Mouse (Mus musculus) CD4-positive, CD25-positive, alpha-beta regulatory T cell, adult 4 months (primary cell): ENCODE data around the gene Slc7a14. TPM values are rescaled to one million over a fixed set of nuclear protein-coding genes. Genes with fewer than 3 reads are reported as not detected.
"Not testable (repeated sequence)": the region's sequence is repeated elsewhere in the genome, so short reads cannot be mapped to it uniquely, and the experiment has no call there.

Experiments used
- ATAC-seq: one replicate; pipeline ENCODE4 v1.8.0; 2017
- polyA plus RNA-seq, 2 experiments: library from polyadenylated mRNA; unstranded; fragments of 100-300 nt; shearing (Covaris generic); gene quantifications; one replicate each; pipeline ENCODE4 v1.2.1; 2017

Gene Slc7a14
- not detected for polyA plus RNA-seq

DNA sequence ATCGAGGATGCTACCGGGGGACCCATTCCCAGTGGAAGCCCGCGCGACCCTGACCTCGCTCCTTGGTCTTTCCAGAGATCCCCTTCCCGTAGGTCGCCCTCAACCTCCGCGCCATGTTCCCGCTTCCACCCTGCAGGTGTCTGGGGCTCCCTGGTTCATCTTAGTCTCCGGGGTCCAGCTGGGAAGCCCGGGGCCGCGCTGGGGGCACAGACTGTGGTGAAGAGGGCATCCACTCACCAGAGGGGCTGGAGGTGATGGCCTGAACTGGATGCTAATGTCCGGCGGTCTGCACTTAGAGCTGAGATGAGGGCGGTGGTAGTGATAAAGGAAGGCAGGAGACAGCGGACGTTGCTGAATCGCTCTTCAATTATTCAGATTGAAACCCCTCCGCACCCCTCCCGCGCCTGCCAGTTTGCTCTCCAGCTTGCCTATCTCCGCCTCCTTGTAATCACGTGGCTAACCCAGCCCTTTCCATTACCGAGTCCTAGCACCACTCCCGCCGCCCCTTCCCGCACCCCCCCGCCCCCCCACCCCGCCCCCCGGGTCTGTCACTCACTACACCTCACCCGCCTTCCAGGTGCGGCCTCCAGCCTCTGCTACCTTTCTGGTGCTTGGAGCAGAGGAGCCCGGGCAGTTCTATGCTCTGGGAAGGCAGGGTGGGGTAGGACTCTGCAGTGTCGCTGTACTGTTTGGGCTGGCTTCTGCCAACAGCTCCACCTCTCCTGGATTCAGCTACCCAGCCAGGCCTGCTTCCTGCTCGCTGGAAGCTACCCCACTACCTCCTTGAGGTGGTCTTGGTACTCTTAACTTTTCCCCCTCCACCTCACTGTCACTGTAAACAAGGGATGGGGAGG, at the start of gene Slc7a14:
Gene Slc7a14 (minus strand): TSS at position 445 of the 854 bp plus-strand sequence.
- ATAC-seq = no peak

DNA sequence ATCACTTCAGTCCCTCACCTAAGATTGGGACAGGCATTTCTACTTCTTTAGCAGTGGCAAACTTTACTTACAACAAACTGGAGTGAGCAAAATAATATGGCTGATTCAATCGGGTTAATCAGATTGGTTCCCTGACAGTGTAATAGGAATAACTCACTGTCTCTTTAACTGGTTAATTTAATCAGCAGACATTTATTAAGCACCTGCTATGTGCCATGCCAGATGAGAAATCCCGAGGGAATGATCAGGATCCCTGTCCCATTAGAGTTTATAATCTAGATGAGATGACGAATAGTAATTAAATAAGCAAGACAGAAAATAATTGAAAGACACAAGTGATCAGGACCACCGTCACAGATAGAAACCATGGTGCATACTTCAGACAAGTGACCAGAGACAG, 36.4 kb upstream of the Slc7a14 start:
- no peak for ATAC-seq

DNA sequence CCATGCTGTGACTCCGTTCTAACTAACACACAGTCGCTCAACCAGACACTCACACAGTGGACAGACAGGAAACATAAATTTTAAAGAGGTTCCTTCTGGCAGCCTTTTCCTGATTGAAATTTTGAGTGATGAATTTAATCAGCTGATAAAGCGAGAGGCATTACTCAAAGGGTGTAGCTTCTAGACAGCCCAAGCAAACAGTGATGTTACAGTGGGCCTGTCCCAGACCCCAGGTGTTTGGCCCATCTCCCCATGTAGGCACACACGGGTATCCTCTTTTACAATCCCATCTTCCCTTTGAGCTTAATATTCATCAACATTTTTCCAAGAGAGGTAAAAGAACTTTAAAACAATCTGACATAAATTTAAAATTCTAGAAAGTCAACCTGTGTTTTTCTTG, 35.6 kb upstream of the Slc7a14 start:
- ATAC-seq = no peak

DNA sequence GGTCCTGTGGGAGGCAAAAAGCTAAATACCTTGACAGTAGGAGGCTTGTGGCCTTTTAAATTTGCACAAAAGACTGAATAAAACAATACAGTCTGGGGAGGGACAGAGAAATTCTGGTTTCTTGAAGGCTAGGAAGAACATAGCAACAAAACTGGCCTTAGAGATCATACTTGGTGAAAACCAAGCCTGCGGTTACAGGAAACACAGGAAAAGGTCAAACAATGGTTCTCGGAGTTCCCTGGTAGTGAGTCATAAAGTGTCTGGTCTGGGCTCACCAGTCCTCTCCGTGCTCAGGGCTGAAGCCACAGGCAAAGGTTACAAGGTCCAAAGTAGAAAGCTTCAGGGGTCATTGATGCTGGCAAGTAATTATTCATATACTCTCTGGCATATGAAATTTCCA, 29.1 kb upstream of the Slc7a14 start:
- ATAC-seq = no peak

DNA sequence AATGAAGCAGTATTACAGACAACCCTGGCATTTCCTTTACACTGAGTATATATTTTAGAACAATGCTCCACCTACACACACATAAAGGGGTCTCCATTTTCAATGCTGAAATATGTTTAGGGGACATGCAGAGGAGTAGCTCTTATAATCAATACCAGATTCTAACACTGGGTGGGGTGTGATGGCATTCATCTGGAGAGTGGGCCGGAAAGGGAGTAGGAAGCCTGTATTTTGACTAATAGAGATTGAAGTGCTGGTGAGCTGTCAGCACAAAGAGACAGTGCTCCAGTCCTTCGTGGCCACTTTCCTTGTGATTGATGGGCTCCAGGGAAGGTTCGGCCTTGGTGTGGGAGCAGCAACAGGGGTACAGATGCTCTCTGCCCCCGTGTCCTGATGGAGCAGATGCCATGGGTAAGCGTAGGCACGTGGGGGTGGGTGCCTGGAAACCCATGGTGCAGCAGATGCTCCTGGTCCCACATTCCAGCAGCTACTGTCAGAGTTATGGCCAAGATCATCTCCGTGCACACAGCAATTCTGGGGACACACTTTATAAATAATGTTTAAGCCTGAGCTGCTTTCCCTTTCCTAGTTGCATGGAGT, 18.2 kb upstream of the Slc7a14 start:
- no peak for ATAC-seq

DNA sequence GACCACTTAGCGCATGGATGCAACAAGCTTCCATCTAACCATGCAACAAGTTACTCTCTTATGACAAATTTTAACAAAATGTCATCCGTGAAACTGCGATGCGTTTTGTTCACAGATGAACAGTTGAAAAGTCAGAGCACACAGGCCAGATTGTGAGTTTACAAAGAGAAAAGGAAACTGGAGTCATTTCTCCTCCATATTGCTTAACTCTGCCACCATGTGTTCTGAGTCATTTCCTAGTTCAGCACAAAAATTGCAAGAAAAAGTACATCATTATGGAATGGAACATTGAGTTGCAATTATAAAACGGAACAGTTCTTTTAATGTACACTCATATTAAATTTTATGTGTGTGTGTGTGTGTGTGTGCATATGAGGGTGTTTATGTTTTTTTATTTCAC, 17.6 kb upstream of the Slc7a14 start:
- no peak for ATAC-seq

DNA sequence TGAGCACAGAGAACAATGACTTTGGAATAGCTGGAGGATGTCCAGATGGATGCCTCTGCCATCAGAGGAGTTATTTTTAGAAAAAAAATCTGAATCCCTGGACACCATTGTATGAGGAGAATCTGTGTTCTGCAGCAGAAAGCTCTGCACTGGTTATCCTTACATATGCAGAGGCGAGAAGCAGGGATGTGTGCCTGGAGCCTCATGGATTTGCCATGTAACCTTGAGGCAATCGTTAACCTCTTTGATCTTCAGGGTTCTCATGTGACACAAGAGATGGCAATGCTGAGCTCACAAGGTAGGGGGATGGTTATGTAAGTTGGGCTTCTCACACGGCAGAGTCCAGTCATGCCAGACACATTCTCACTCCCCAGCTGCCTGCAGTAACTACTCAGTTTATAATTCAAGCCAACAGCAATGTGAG, 14.1 kb upstream of the Slc7a14 start:
- no peak for ATAC-seq

DNA sequence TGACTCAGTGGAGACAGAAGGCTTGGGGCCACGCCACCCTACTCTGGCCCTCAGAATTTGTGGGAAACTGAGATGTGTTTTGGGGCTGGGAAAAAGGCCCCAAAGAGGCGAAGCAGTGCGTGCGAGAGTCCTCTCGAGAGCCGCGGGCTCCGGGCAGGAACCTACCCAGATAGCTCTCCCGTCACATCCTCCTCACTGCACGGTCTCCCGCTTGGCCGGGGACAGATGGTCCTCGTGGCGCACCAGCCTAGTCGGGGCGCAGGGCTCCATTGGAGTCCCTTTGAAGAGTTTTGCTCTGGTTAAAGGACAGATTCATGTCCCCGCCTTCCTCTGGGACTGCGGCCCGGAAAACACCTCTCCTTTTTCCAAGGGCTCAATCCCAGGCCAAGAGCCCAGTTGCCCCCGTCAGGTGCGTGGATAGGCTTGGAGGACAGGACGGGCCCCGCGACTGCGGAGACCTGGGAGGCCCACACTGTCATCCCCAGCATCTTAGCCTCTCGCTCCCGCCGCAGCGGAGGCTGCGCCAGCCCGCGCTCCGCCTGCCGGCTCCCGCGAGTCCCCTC, 726 bp downstream of the Slc7a14 start:
- ATAC-seq = no peak

DNA sequence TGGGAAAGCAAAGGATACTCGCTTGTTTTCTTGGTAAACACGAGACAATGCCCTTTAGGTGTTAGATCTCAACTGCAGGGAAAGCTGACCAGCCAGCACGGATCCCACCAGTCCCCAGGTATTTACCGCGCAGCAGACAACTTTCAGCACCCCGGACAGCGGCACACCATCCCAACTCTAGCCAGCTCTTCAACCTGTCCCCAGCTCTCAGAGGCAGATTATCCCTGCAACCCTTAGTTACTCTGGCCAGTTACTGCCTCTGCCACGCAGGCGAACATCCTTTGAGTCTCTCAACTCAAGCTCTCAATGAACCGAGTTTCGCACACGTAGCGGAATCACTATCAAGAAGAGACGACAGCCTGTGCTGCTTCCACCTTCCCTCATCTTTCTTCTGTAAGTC, 1.3 kb downstream of the Slc7a14 start:
- no peak for ATAC-seq

DNA sequence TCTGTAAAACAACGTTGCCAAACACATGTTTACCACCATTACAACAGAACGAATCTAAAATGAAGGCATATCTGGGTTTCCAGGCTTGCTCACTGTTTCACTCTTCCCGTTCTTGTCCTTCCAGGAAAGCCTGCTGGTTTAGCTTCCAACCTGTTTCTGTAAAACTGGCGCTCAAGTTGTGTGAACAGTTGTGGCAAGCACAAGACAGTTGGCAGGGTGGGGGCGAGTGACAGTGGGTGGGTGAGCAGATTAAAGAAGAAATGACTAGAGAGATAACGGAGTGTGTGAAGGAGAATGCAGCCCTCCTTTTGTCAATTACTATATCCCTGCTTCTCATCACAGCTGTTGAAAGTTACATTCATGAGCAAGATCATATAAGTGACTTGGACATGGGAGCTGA, 2.2 kb downstream of the Slc7a14 start:
- ATAC-seq = no peak

DNA sequence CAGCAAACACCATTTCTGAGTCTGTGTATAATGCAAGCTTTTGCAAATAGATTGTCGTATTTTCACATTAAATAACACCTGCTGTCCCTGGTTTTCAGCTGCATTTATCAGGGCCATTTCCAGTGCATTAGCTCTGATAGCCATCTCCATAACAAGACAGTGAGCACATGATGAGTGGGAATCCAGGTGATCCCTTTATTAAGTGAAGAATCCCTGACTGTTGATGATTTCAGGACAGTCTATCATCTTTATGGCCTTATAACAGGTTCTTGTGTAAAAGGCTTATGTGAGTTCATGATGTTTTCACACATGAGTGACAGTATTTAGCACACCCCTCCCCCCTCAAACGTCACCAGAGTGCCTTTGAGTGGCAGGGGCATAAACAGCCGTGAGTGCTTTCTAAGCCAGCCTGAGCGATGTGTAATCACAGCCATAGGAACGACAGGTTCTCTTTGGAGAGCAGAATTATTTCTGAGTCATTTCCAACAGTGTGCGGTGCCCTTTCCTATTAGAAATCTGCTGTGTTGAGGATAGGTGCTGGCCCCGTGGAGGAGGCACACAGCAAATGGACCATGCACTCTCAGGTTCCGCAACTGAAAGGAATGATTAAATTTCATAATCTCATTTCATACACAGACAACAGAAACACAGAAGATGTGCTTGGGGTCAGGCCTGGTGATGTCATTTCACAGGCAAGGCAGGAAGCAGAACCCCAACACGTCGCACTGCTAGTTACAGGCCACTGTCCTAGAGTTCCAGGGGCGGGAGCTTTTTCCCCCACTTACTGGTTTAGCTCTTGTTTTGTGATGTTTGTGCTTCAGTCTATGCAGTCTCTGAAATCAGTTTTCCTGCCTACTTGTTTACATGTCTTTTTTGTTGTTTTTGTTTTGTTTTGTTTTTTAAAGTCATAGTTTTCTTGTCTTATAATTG, 18.2 kb downstream of the Slc7a14 start:
- ATAC-seq = no peak

DNA sequence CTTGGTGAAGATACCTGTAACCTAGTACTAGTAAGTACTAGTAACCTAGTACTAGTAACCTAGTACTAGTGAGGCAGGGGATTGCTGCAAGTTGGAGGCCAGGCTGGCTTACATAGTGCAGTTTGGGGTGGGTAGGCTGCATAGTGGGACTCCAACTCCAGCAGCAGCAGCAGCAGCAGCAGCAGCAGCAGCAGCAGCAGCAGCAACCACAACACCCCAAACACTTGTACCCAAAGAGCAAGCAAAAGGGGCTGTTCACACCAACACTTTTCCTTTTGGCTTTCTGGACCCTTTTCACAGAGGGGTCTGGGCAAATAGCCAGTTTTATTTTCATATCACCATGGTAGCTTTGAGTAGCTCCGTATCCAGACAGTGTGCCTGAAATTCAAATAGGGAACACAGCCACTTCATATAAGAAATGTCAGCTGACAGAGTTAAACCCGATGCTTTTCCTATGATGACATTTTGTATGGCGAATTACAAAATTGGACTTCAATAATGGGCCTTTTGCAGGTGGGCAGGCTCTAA, 22.7 kb downstream of the Slc7a14 start:
- ATAC-seq = no peak

DNA sequence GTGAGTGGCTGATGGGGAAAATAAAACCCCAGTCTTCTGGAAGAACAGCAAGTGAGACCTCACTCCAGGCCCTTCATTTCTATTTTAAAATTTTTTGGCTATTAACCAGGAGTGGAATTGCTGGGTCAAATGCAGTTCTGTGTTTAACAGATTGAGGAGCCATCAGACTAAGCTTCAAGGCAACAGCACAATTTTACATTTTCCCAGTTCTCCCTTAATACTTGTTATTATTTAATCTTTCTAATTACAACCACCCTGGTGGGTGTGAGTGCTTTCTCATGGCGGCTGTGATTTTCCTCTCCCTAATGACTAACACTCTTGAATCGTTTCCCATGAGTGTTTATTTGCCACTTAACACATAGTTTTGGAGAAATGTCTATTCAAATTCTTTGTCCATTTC, 29.1 kb downstream of the Slc7a14 start:
- no peak for ATAC-seq

DNA sequence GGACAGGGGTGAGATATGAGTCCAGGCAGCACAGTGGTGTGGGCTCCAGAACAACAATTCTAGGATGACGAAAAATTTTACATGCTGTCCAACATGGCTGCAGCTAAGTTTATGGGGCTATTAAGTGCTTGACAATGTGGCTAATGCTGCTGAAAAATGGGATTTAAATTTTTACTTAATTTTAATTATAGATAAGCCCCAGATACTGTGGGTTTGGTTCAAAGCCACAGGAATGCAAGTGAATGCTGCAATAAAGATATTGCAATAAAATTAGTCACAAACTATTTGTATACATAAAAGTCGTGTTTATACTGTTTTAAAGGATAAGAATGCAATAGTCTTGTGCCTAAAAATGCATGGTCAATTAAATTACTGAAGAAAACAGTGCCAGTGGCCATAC, 35.3 kb downstream of the Slc7a14 start:
- ATAC-seq = no peak

DNA sequence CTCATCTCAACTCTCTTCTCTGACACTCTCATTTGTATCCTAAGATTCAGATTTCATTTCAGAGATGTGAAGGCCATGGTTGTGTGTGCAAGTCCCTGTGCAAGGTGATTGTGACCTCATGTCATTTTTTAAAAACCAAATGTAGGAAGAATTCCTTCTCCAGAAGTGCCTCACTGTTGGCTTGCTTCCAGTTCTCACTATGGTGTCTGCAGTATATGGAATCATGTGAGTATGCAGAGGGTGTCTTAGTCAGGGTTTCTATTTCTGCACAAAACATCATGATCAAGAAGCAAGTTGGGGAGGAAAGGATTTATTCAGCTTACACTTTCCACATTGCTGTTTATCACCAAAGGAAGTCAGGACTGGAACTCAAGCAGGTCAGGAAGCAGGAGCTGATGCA, 36.9 kb downstream of the Slc7a14 start:
- not testable (repeated sequence) for ATAC-seq

DNA sequence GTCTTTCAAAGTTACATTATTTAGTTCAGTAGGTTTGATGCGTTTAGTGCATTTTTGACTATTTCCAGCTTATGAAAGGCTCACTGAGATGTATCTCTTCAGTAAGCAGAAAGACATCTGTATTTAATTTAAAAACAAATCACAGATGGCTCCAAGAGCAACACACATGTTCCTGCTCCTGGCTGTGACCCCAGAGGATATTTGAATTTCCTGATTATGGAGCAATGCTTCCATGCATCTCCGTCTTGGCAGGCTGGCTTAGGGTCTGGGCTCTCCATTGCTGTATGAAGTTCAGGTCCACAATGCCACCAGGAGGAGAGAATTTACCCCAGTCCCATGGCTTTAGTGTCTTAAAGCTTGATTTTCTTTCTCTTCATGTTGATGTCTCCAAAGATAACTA, 37.5 kb downstream of the Slc7a14 start:
- ATAC-seq = no peak

DNA sequence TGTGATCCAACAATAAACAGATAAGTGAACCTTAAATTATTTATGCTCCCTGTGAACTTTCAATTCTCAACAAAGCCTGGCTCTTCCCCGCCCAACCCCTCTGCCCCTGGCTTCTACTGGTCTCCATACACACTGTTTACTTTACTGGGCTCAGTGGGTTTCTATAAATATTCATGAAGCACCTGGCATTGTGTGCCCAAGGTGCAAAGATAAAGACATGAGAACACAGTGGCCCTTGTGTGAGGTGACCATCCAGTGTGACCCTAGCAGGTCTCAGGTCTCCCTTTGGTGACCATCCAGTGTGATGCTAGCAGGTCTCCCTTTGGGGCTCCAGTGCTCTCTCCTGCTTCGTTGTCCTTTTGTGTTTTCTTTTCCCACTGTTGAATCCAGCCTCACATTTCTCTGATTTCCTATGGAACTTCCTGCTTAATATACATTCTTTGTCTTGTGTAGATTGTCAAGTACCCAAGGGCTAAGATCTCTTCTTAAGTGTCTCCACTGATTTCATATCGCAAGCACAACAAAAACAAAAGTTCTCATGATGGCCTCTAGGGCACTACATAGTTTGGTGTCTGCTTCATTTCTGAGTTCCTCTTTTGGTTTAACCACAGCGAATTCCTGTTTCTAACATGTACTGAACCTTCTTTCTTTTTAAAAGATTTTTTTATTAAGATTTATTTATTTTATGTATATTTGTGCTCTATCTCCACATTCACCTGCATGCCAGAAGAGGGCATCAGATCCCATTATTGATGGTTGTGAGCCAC, 40.4 kb downstream of the Slc7a14 start:
- no peak for ATAC-seq

DNA sequence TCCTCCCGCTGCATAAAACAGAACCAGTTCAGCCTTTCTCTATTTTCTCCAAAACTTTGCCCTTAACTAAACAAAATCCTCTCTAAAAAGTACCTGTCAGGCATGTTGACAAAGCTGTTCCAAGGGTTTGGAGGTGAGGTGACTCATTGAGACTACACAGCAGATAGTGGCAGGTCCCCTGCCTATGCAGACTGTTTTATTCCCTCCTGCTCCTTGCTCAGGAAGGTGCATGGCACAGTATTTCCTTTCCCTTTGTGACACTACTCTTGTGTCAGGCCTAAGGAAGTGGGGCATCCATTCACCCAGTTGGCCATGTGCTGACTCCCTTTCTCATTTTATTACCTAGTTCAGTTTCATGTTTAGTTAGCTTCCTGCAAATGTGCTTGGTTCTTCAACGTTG, 42.3 kb downstream of the Slc7a14 start:
- no peak for ATAC-seq

DNA sequence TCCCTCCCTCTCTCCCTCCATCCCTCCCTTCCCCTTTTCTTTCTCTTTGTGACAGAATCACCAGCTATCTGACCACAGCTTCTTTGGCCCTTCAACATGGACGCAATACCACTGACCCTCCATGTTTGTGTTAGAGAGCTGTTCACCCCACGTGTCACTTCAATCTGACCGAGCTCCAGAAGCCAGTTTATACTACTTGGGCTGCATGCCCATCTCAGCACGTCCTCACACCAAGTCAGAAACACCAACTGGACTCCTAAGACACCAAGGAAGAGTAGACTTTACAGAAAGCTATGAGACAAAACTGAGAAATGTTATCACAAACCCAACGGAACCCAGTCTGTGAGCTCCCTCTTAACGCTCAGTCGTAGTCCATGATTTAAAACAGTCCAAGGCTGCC, 43.2 kb downstream of the Slc7a14 start:
- no peak for ATAC-seq

DNA sequence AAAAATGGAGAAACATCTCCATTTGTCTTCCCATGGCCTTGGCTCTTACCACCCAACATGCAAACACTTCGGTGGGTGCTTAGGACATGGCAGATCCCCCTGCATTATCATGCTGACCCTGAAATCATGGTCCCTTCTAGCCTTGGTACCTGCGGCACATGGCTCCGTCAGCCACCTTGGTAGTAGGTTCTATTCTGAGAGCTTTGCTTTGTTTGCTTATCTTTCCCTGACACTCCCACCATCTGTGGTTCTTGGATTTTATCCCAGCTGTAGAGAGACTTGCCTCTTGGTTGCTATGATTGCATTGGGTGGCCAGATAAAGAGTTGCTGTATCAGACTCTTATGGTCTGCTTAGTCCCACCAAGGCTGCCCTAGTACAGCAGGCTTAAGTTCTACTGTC, 46.6 kb downstream of the Slc7a14 start:
- ATAC-seq = no peak

DNA sequence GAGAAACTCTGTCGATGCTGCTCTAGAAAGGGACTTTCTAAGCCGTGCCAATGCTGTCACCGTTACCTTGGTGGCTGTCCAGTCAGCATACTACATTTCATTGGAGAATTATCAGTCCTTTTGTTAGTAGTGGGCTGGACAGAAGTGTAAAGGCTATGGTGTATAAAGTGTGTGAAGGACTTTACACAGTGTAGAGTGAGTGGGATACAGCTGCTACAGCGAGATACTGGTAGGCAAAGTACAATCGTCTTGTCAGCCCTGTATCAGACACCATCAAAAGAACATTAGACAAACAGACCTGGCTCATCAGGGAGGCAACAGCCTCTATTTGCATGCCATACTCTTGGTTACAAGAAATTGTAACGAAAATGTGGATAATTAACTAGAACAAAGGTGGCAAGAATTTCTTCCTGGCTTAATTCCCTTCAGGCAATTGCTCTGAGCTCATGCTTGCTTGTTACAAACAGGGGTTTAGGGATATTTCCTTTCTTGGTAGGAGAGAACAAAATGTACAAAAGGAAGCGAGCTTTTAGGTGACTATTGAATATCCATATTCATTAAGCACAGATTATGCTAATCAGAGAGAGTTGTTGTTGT, 48.7 kb downstream of the Slc7a14 start:
- no peak for ATAC-seq

DNA sequence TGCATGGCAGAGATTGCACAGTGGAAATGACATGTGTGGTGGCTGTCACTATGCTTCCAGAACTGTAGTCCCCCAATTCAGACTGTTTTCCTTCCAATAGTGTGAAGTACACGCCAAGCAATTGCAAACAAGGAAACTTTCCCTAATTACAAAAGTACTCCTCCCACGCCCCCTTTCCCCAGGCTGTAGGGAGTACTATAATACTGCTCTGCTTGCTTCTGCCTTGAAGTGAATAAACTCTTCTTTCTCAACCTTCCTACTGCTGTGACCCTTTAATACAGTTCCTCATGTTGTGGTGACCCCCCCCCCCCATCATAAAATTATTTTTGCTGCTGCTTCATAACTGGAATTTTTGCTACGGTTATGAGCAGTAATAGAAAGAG, 49.2 kb downstream of the Slc7a14 start:
- no peak for ATAC-seq
